Mouse (Mus musculus) bone marrow, adult 2 months (tissue): ENCODE results near the gene Primpol.
A peak's percentile ranks its signal among the peaks of the same experiment; 100 is the strongest.

Experiments used
- CTCF ChIP-seq: fragments of 200-500 bp; IDR thresholded peaks from 2 replicates; pipeline ENCODE4 v1.5.1; 2011; ENCODE audit warnings: low read length, control low read depth; ENCODE audit not compliant: control insufficient read depth, insufficient read depth
- POLR2A ChIP-seq: fragments of 200-500 bp; IDR thresholded peaks from 2 replicates; pipeline ENCODE4 v1.6.1; 2011; ENCODE audit warnings: low read depth, mild to moderate bottlenecking, control low read depth, low read length, borderline replicate concordance; ENCODE audit not compliant: control insufficient read depth

GRCm38 (mm10) chr8:46547245-46547644 lies 69.8 kb downstream of the Primpol start:
- TF ChIP-seq CTCF (peak; percentile 24; the same call in 1 of the 2 replicates), POLR2A (no peak)
